Mouse (Mus musculus) 3134 (cell line): ENCODE results near the gene Rac3.

Source experiments
- DNase-seq: peaks from one replicate; pipeline ENCODE4 v3.0.0-alpha.2; 2011; ENCODE audit warnings: low spot score; ENCODE audit not compliant: insufficient read length; ENCODE audit errors: extremely low read depth

Rac3 gene

DNA sequence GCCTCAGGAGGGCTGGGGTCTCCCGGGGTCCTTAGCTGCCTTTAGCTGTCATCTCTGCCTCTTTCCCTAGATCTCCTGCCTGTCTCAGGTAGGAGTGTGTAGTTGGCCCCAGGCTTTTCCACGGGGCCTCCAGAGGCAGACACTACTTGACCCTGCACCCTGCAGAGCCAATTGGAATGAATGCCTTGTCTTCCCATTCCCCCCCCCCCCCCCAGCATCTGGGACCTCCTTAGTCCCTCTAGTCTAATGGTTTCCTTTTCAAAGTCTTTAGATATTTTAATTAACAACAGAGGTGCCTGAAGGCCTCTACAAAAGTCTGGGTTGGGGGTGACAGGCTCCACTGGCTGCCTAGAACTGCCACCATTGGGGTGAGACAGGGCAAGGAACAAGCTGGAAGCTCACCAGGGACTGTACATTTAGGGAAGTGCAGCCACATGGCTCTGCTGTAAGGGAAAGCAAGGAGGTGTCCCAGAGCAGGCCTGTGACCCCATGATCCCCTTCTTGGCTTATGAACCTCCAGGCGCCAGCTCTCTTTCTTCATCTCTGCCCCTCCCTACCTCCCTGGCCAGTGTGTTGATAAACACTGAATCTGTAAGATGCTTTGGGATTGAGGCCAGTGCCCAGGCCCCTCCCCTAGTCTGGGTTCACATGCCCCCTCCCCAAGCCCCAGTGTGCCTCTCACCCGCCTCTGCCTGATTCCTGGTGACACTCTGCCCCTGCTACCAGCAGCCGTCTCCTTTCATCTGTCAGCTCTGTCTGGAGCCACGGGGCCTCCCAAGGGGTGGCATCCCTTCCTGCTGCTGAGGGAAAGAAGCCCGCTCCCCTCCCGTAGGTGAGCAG lies 16.6 kb upstream of the Rac3 start:
- DNase-seq: no peak

DNA sequence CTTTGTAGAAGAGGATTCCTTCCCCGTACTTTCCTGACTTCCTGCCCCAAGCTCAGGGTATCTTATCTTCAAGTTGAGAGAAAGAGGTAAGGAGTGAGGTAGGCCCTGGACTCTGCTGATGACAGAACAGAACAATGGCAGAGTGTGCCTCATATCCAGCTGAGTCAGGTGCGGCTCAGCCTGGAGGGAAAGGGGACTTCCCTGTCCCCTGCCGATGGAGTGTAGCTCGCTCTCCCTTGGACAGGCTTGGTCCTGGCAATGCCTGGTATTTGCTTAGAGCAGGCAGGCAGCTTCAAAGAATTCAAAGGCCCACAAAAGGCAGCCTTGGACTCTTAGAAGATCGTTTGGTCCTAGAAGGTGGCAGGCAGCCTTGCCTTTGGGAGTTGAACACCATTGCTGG lies 15.2 kb upstream of the Rac3 start:
- DNase-seq: no peak

DNA sequence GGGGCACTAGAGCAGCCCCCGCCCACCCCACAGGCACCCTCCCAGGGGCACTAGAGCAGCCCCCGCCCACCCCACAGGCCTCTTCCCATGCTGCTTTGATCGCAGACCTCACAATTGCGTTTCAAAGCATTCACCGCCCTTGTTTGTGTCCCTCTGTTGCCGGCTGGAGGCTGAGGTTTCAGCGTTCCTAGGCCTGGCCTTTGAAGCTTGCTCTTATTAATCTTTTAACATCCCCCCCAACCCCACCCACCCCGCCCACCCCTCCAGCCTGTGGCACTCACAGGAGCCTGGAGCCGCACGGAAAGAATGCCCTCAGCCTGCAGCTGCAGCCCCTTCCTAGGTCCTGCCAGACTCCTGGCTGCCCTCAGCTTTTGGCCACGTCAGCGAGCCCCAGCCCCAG lies 14.0 kb upstream of the Rac3 start:
- DNase-seq: no peak

DNA sequence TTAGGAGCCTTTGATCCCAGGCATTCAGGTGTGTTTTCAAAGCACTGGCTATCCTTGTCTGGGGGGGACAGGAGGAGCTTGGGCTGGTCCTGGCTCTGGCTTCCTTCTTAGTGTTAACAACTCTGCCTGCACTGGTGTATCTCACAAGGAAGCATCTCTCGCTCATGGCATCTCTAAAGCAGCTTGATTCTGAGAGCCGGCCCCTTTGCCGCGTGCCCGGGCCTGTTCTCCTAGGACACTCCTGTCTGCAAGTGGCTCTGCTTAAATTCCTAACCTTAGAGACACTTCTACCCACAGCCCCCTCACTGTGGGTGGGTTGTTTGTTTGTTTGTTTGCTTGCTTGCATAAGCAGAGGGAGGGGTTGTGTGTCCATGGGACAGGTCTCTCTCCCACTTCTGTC lies 13.3 kb upstream of the Rac3 start:
- no peak for DNase-seq

DNA sequence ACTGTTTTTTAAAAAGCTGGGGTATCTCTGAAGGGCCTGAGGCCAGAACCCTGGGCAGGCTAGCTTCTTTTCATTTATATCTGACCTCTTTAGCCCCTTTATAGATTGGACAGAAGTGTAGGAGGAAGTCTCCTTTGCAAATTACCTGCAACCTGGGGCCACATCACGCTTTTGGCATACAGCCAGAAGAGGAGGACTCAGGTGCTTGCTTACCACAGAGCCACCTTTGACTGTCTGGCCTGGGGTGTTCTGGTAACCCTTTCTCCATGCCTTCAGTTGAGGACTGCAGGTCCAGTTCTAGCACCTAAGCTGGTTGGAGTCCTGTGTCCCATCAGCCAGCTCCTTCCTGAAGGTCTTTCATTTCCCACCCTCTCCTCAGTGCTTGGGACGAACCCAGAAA lies 11.7 kb upstream of the Rac3 start:
- DNase-seq: no peak

DNA sequence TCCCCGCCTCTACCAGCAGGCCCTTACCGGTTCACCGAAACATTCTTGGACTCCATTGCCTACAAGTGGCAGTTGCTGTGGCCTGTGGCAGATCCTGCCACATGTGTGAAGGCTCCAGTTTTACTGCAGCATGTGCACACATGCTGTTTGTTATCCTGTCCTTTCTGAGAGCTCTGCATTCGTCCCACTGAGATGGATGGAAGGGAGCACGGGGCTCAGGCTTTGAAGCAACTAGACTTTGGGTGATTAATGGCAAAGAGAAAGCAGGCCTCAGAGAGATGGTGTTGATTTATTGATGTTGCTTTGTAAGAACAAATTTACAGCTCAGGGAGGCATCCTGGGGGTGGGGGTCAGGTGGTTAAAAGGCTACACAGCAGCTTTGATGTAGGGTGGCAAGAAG lies 10.6 kb upstream of the Rac3 start:
- DNase-seq: no peak

DNA sequence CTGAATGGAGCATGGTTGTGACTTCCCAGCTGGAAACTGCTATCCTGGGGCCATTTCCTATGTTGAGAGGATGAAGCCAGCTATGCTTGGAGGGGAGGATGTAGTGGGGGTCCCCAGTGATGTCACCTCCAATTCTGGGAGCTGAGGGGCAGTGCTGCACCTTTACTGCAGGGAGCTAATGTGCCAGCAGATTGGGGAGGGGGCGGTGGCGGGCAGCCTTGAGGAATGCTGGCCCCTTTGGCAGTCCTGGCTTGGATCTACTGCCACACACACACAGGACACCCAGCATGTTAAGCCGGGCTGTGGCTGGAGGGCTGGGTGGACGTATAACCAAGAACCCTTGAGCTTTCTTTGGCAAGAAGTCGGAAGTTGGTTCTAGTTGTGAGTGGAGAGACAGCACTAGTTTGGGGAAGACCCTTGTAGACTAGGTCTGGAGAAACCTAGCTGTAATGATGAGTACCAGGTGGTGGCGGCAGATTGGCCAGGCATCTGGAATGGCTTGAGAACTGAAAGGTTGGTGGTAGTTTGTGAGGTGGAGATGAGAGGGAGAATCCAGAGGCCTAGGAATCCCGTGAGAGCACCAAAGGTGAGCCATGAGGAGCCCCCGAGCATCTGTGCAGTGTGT lies 9.2 kb upstream of the Rac3 start:
- no peak for DNase-seq

DNA sequence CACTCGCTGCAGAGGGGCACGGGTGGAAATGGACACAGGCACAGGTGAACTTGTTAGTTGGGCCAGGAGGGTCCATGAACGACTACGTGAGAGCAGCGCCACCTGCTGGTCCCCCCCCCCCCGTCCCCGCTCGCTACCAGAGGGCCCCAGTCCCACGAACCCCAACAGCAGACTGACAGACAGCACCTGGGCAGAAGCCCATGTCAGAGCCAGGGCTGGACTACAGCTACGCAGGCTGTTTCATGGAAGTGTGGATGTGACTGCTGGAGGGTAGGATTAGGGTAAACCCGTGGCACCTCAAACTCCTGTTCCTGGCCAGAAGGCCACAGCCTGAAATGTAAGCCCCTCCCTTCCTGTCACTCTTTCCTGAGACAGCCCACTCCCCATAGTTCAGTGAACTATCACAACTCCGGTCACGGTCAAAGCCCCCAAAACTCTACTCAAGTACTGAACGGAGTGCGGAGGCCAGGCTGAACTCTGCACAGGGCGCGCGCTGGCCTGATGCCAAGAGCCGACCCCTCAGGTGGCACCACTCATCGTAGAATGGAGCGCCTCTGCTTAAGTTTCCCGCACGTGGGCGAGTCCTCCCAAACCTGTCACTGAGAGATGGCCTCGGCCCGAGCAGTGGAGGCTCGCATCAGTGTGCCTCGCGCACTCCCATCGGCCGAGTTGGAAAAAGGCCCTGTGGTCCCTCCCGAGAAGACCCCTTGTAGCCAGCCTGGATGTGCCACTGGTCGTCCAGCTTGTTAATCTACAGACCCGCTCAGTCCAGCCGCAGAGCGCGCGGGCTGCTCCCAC lies 8.3 kb upstream of the Rac3 start:
- peak; percentile 86 for DNase-seq

DNA sequence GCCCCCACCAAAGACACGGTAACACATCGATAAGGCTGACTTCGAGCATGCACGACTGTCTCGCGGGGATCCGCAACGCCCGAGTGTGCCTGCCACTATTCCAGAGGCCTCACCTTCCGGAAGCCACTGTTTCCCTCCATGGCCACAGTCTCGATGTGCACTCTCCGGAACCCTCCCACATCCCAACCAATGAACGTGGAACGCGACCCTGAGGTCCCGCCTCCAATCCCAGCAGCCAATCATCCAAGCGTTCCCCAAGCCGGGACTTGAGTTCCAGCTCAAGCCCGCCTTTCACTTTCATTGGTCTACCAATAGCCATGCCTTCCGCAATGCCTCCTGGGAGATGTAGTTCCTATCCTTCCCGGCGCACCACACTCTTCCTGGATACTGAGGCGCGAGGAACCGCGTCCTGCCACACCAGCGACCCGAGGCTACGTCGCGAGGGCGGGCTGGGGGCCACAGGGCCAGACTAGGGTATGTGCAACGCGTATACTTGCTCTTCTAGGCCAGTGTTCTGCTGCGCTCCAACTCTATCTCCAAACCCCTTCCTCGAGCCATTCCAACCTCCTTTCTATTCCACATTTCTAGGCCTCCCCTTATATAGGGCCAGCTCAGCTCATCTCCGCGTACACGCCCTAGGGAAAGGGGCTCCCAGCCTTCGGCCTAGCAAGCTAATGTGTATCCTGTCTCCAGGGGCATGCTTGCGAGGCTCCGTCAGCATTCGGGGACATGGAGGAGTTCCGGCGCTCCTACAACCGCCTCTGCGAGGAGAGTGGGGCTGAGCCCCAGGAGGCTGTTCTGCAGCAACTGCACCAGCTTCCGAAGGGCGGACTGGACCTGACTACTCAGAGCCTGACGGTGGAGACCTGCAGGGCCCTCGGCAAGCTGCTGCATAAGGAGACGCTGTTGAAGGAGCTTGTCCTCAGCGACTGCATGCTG lies 7.4 kb upstream of the Rac3 start, which contains the start of the genes Cenpx and Lrrc45:
Cenpx (minus strand) TSS at position 159 of the 939 bp plus-strand sequence.
Lrrc45 (plus strand) TSS at position 346 of the 939 bp plus-strand sequence.
- peak; percentile 97 for DNase-seq

DNA sequence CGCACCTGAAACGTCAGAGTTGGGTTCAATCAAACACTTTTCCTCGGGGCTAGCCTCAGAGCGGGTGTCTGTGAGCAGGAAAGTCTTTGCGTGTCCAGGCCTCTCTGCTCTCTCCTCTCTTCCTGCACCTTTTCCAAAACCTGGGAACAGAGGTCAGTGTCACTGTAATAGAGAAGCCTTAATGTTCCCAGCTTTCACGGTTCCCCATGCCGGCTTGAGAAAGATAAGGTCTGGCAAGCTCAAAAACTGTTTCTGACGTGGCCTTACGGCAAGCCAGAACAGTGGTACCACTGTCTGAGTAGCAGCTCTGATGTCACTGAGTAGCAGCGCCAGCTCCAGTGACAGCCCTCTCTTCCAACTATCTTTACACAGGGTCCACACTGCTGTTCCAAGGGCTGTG lies 6.7 kb upstream of the Rac3 start:
- no peak for DNase-seq

DNA sequence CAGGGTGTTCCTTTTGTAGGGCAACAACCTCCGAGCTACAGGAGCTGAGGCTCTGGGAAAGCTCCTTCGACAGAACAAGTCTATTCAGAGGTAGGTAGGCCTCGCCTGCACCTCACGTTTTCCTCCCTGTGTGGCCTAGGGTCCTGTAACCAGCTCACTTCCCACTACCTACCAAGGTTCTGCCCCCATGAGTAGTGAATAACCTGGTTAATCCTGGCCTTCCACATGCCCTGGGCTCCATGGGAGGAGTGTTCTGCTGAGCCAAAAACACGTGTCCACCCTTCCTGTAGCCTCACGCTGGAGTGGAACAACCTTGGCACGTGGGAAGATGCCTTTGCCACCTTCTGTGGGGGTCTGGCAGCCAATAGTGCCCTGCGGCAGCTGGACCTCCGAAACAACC lies 6.1 kb upstream of the Rac3 start:
- DNase-seq: no peak

DNA sequence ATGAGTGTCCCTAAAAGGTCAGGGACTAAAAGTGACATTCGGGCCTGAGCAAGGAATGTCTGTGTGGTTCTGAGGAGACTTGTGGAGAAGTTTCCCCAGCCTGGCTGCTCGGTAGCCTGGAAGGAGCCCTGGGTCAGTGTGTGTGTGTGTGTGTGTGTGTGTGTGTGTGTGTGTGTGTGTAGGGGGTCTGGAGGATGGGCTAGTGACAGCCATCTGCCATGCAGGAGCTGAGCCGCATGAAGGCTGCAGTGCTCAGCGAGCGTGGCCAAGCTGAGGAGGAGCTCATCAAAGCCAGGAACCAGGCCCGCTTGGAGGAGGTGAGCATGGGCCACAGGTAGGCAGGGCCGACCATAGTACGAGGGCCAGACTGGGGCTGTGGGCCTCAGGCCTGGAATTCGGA lies 2.0 kb upstream of the Rac3 start:
- DNase-seq: no peak

DNA sequence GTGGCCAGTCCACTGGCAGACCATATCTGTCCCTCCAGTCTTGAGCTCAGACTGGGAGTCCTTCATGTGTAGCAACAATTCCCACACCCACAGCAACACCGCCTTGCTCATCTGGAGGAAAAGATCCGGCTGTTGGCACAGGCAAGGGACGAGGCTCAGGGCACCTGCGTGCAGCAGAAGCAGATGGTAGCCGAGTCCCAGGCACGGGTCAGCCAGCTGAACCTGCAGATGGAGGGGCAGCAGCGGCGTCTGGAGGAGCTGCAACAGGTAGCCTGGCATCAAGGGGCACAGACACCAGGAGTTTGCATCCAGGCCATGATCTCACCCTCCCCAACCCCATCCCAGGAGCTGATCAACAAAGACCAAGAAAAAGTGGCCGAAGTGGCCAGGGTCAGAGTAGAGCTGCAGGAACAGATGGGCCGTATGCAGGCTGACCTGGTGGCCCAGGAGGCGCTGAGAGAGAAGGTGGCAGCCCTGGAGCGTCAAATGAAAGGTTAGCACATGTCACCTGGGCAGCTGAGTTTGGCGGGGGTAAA lies 1.4 kb upstream of the Rac3 start:
- no peak for DNase-seq

DNA sequence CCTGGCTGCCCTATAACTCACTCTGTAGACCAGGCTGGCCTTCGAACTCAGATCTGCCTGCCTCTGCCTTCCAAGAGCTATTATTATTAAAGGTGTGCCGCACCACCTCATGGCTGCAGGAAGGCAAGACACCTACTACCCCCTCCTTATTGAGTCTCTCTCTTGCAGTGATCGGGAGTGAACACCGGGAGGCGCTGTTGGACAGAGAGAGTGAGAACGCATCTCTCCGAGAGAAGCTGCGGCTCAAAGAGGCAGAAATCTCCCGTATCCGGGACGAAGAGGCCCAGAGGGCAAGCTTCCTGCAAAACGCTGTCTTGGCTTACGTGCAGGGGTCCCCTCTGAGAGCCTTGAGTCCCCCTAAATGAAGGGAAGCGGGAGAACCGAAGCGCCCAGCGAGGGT lies 820 bp upstream of the Rac3 start:
- DNase-seq: peak; percentile 50

DNA sequence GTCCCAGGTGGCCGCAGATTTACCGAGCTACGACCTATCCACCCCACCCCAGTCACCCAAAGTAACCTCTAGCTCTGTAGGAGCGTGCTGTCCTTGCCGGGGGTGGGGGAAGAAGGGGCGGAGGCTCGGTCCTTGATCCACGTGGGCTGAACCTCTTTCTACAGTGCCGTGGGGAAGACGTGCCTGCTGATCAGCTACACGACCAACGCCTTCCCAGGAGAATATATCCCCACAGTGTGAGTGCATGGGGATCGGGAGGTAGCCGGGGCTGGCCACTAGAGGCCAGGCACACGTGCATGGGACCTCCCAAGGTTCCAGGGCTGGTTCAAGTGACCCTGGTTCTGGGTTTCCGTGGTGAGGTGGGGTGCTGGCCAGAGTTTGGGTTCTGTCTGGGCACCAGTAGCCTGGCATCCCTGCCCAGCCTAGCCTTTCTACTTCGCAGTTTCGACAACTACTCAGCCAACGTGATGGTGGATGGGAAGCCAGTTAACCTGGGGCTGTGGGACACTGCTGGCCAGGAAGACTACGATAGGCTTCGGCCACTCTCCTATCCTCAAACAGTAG lies 879 bp downstream of the Rac3 start:
- DNase-seq: no peak

DNA sequence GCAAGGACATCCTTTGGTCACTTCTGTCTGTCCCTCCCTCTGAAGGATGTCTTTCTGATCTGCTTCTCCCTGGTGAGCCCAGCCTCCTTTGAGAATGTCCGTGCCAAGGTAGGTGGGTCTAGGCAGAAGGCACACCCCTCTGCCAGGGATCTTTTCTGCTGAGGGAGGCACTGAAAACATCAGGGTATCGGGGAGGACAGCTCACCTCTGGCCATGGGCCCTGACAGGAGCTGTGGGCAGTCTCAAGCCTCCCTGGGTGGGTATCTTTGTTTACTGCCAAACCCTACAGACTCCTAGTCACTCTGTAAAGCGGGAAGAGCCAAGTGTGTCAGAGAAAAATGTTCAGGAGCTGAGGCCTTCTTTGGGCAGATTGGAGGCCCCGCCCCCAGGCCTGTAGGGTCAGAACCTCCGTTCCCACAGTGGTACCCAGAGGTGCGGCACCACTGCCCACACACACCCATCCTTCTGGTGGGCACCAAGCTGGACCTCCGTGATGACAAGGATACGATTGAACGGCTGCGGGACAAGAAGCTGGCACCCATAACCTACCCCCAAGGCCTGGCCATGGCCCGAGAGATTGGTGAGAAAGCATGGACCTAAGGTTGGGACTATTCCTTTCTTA lies 1.6 kb downstream of the Rac3 start:
- no peak for DNase-seq

DNA sequence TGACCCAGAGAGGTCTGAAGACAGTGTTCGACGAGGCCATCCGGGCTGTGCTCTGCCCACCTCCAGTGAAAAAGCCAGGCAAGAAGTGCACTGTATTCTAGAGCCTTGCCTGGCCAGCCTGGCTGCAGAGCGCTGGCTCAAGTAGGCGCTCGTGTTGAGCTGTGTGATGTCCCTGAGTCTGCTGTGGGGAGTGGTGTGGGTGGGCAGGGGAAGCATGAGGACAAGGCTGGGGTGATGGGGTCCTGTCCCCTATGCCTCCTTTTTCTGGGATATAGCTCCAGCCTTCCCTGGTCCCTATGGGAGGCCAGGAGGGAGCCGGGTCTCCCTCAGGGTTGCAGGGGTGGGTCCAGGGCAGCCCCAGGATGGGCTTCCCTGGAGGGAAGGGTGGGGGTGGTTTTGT lies 2.2 kb downstream of the Rac3 start:
- DNase-seq: no peak

DNA sequence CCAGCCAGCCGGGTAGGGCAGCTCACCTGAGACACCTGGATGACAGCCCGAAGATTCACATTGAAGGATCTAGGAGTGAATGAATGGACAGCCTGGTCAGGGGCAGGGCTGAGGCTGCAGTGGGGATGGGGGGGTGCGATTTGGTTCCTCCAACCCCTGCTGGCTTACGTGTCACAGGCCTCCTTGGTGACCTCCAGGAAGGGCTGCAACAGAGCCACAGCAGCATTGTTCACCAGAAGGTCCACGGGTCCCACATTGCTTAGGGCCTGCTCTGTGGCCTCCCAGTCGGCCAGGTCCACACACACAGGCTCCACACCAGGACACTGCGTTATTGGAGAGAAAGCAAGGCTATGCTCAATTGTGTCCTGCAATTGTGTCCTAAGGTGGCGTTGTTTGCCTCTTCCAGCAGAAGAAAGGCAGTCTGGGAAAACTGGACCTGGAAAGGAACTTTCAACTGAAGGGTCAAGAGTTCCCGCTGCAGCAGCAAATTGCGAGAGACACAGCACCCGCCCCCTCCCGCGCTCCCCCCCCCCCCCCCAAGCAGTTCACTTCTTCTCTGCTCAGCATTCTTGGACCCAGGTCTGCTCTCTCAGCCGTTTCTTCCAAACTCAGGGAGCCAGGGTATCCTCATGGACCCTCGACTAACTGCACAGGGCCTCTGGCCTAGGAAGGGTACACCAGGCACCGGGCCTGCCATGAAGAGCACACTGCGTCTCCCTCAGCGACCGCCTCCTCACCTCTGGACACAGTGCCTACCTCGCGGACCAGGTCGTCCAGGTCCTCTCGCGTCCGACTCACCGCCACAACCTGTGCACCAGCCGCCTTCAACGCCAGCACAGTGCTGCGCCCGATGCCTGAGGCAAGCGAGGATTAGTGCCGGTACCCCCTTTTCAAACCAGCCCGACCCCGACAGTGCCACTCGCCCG lies 5.2 kb downstream of the Rac3 start:
- DNase-seq: no peak
